Mouse (Mus musculus): ENCODE data around the gene Phkg1. TPM values are rescaled to one million over a fixed set of nuclear protein-coding genes. Genes with fewer than 3 reads are reported as not detected.

The Phkg1 gene
- polyA plus RNA-seq (2012; ENCODE audit: insufficient read depth, insufficient read length, missing spikeins), result 0.29 and 0.51 TPM in 2 replicates

DNA sequence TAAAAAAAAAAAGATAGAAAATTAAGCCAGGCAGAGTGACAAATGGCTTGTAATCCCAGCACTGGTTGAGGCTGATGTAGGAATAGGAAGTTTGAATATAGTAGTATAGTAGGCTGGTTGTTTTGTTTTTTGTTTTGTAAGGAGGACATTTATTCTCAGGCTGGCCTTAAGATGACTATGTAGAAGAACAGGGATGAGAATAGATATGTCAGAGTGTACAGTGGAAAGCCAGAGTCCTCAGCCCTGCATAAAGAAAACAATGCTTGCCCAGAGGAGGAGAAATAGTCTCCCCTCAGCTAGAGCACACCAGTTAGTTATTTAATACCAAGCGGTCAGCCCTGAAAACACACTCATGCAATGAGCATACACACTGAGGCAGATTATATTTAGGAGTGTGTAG, at the start of gene Phkg1:
Gene Phkg1, minus strand, starts transcription at position 101 of the 400 bp plus-strand sequence.
- TF ChIP-seq POLR2A (IDR thresholded peaks at IDR 0.05; ENCODE audit: borderline replicate concordance, low read depth, low read length) (no peak), CTCF (IDR thresholded peaks at IDR 0.05; ENCODE audit: low read depth, low read length) (no peak)
- Histone ChIP-seq H3K27ac (ENCODE audit: insufficient read depth, low read depth, low read length) (no peak within 1 kb of the TSS), H3K4me3 (ENCODE audit: insufficient read depth, low read length) (no peak within 1 kb of the TSS), H3K4me1 (ENCODE audit: control insufficient read depth, insufficient read depth, low read length) (peaks cover 6% of the 10 kb centered on the region)

- Histone ChIP-seq H3K4me3 (ENCODE audit: insufficient read depth, low read length) (no peak overlapping the region), H3K4me1 (ENCODE audit: control insufficient read depth, insufficient read depth, low read length) (peaks cover 8% of the 10 kb centered on the region), H3K27ac (ENCODE audit: insufficient read depth, low read depth, low read length) (no peak overlapping the region)
- no peak for TF ChIP-seq CTCF (IDR thresholded peaks at IDR 0.05; ENCODE audit: low read depth, low read length)
- TF ChIP-seq POLR2A (IDR thresholded peaks at IDR 0.05; ENCODE audit: borderline replicate concordance, low read depth, low read length), result no peak
These were observed 49.2 kb upstream of the Phkg1 start for GRCm38 (mm10) chr5:129947528-129948033.

- TF ChIP-seq POLR2A (IDR thresholded peaks at IDR 0.05; ENCODE audit: borderline replicate concordance, low read depth, low read length) (no peak), CTCF (IDR thresholded peaks at IDR 0.05; ENCODE audit: low read depth, low read length) (no peak)
- Histone ChIP-seq H3K4me3 (ENCODE audit: insufficient read depth, low read length) (no peak overlapping the region), H3K4me1 (ENCODE audit: control insufficient read depth, insufficient read depth, low read length) (peaks cover 13% of the 10 kb centered on the region), H3K27ac (ENCODE audit: insufficient read depth, low read depth, low read length) (no peak overlapping the region)
These were observed 45.1 kb upstream of the Phkg1 start for GRCm38 (mm10) chr5:129943402-129943801.

GRCm38 (mm10) chr5:129942073-129942939, 44.0 kb upstream of the Phkg1 start:
- H3K27ac ChIP-seq (ENCODE audit: insufficient read depth, low read depth, low read length), result peak overlapping the region; percentile 26
- peaks cover 13% of the 10 kb centered on the region for H3K4me1 ChIP-seq (ENCODE audit: control insufficient read depth, insufficient read depth, low read length)
- H3K4me3 ChIP-seq (ENCODE audit: insufficient read depth, low read length), result peak overlapping the region; percentile 92

DNA sequence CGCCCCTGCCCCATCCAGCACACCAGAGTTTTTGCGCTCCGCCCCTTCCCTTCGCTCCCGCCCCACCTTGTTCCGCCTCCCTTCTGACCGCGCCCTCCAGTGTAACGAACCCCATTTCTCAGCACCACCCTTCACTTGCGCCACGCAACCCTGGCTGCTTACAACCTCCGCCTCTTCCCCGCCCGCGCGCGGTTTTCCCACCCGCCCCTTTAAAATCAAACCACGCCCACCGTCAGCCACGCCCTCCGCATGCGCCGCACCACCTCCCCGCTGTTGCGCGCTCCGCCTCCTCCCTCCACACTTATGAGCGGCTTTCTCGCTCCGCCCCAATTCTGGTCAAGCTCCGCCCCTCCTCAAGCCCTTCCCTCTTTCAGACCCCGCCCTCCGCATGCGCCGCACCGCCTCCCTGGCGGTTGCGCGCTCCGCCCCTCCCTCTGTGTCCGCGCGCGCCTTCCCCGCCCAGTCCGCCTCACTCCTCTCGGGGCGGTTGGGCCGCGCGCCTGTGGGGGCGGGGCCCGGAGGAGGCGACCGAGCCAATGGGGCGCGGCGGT, 43.2 kb upstream of the Phkg1 start, which contains the start of gene Vkorc1l1:
Gene Vkorc1l1, plus strand, starts transcription at position 476 of the 551 bp plus-strand sequence.
- peak within 1 kb of the TSS; percentile 92 for H3K4me3 ChIP-seq (ENCODE audit: insufficient read depth, low read length)

DNA sequence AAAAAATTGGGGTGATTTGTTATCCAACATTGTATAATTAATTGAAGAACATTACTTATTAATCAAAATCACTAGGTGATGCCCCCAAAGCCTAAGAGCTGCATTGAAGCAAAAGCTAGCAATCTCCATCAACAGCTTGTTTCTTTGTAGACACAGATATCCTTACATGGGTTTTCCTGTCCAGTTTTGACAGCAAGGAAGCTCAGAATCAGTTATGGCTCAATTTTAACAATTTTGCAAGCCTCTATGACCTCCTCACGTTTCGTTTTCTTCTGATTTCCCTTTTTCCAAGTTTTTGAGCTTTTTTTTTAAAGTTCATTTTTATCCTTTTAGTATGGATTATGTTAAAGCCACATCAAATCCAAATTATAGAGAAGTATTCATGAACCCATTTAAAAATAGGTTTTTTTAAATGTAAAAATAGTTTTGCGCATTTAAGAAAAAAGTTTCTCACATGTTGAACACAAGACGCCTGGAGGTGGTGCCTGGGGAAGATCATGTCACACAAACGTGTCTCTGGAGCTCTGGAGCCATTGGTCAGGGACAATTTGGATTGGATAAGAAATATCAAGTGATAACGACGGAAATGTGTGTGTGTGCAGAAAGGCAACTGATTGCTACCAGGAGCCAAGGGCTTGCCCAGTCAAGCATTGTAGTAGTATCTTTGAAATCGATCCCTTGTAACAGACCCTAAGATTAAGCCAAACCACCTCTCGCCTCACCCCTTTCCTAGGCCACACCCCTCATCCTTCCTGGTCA, 42.6 kb upstream of the Phkg1 start:
- TF ChIP-seq CTCF (IDR thresholded peaks at IDR 0.05; ENCODE audit: low read depth, low read length), result no peak
- no peak for TF ChIP-seq POLR2A (IDR thresholded peaks at IDR 0.05; ENCODE audit: borderline replicate concordance, low read depth, low read length)
- Histone ChIP-seq H3K27ac (ENCODE audit: insufficient read depth, low read depth, low read length) (peak overlapping the region; percentile 81), H3K4me1 (ENCODE audit: control insufficient read depth, insufficient read depth, low read length) (peaks cover 8% of the 10 kb centered on the region), H3K4me3 (ENCODE audit: insufficient read depth, low read length) (peak overlapping the region; percentile 87)

More for the DNA sequence above, 43.2 kb upstream of the Phkg1 start, which contains the start of gene Vkorc1l1:
- no peak for TF ChIP-seq CTCF (IDR thresholded peaks at IDR 0.05; ENCODE audit: low read depth, low read length)
- no peak for TF ChIP-seq POLR2A (IDR thresholded peaks at IDR 0.05; ENCODE audit: borderline replicate concordance, low read depth, low read length)
- H3K4me1 ChIP-seq (ENCODE audit: control insufficient read depth, insufficient read depth, low read length), result peaks cover 10% of the 10 kb centered on the region
- H3K27ac ChIP-seq (ENCODE audit: insufficient read depth, low read depth, low read length), result peak within 1 kb of the TSS; percentile 81

DNA sequence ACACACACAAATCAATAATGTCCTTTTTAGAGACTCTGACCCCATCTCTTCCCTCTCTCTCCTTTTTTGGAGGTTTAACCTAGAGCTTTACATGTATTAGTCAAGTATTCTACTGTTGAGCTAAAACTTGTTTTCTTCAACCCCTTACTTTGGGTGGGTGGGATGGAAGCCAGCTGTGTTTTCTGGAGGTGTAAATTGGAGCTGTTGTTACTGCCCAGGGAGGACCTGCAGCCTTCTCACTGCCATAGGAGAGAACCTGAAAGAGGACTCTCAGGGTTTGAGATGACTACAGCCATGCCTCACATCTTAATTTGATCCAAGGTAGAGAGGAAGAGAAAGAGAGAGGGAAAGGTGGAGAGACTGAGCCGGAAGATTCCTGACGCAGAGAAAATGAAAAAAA, 41.9 kb upstream of the Phkg1 start:
- Histone ChIP-seq H3K27ac (ENCODE audit: insufficient read depth, low read depth, low read length) (peak overlapping the region; percentile 70), H3K4me3 (ENCODE audit: insufficient read depth, low read length) (peak overlapping the region; percentile 44), H3K4me1 (ENCODE audit: control insufficient read depth, insufficient read depth, low read length) (peaks cover 8% of the 10 kb centered on the region)
- TF ChIP-seq POLR2A (IDR thresholded peaks at IDR 0.05; ENCODE audit: borderline replicate concordance, low read depth, low read length) (no peak), CTCF (IDR thresholded peaks at IDR 0.05; ENCODE audit: low read depth, low read length) (no peak)

- Histone ChIP-seq H3K4me3 (ENCODE audit: insufficient read depth, low read length) (no peak overlapping the region), H3K27ac (ENCODE audit: insufficient read depth, low read depth, low read length) (no peak overlapping the region), H3K4me1 (ENCODE audit: control insufficient read depth, insufficient read depth, low read length) (peaks cover 8% of the 10 kb centered on the region)
- TF ChIP-seq POLR2A (IDR thresholded peaks at IDR 0.05; ENCODE audit: borderline replicate concordance, low read depth, low read length) (no peak), CTCF (IDR thresholded peaks at IDR 0.05; ENCODE audit: low read depth, low read length) (no peak)
These were observed 38.6 kb upstream of the Phkg1 start for GRCm38 (mm10) chr5:129936941-129937340.

Measured in bone marrow macrophage, adult 2 months (primary cell).